Comparison of ENCODE assay signal across 11 mouse cellular contexts in the genomic region with DNA sequence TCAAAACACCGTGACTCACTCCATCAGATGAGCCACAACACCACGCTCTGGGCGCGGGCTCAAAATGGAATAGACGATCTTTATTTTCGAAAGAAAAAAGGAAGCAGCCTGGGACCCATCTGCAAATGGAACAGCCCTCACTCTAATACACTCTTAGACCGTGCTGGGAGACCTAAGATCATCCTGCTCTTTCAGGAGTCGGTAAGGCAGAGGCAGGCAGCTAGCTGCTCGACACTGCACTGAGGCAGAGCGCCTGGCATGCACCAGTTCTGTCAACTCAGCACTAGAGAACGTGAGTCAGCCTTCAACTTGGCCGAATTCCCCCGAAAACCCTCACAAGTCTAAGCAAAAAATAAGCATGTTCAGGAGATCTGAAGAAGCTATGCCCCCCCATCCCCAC.
DNase-seq lines count a peak whose midpoint lies in the region; ATAC-seq lines count a peak whose summit lies in the region.
"Had no signal": no experiment of that assay in that cellular context is flagged by ENCODE, and none has a peak within 500 bp of the region (broad histone marks: within the 10 kb centered on the region; RNA-seq: fewer than 3 reads in every experiment).

No protein-coding gene starts in this region.

- no peaks in the 10 kb centered on the region for H3K9me3 ChIP-seq in forebrain, embryonic 11.5 days (ENCODE audit: control insufficient read depth, low read length)
- H3K9me3 ChIP-seq: embryonic facial prominence, embryonic 13.5 days; lung, embryonic 15.5 days had no signal

- H3K27me3 ChIP-seq in forebrain, embryonic 11.5 days (ENCODE audit: control insufficient read depth, insufficient read depth, low read length): no peaks in the 10 kb centered on the region
- H3K27me3 ChIP-seq: embryonic facial prominence, embryonic 13.5 days; lung, embryonic 15.5 days had no signal

- peak; percentile 53 for DNase-seq in left cerebral cortex, adult 11 months (ENCODE audit: low spot score)
- DNase-seq in left cerebral cortex, postnatal 10 days (ENCODE audit: extremely low spot score in 1 of 2, low spot score in 2 of 2): no peak
- no peak for DNase-seq in forebrain, embryonic 11.5 days (ENCODE audit: low spot score)
- DNase-seq in left cerebral cortex, postnatal 25 days (ENCODE audit: low spot score in 2 of 2): peak; percentile 51 to 87
- DNase-seq in right cerebral cortex, postnatal 36 days (ENCODE audit: low spot score in 2 of 2): peak; percentile 43 to 56
- DNase-seq in cerebellum, adult 9-10 months: no peak
- no peak for DNase-seq in liver
- DNase-seq: heart, postnatal 10 days; thymus, postnatal 14 days had no signal

- no peak overlapping the region for H3K4me3 ChIP-seq in forebrain, embryonic 11.5 days (ENCODE audit: low read depth, low read length)
- H3K4me3 ChIP-seq: embryonic facial prominence, embryonic 13.5 days; lung, embryonic 15.5 days had no signal

- WGBS in forebrain, embryonic 11.5 days: 46% methylated on average over 13 of the region's 13 CpGs

- no peaks in the 10 kb centered on the region for H3K36me3 ChIP-seq in forebrain, embryonic 11.5 days (ENCODE audit: control insufficient read depth, insufficient read depth, low read length)
- H3K36me3 ChIP-seq: embryonic facial prominence, embryonic 13.5 days; lung, embryonic 15.5 days had no signal

- no peak for ATAC-seq in forebrain, embryonic 11.5 days (replicated peaks; ENCODE audit: low FRiP score)

- intact Hi-C loops in left cerebral cortex, postnatal 10 days (cut with DNase I): loop anchor here (5.0 kb wide), 1 partner anchor 99 kb away; no protein-coding TSS in a partner anchor
- intact Hi-C loops in left cerebral cortex, postnatal 25 days (cut with DNase I): loop anchor here (2.0 to 10.0 kb wide), 2 partner anchors 103 to 197 kb away; no protein-coding TSS in a partner anchor

- peaks cover 9% of the 10 kb centered on the region; the same call in 1 of the 2 replicates for H3K4me1 ChIP-seq in forebrain, embryonic 11.5 days (replicated peaks; ENCODE audit: control insufficient read depth, insufficient read depth, low read length)

- H3K4me2 ChIP-seq in forebrain, embryonic 11.5 days (ENCODE audit: low read depth, low read length, severe bottlenecking): no peak overlapping the region
- H3K4me2 ChIP-seq: embryonic facial prominence, embryonic 13.5 days; lung, embryonic 15.5 days had no signal

- no peak overlapping the region for H3K9ac ChIP-seq in forebrain, embryonic 11.5 days (ENCODE audit: low read length)
- H3K9ac ChIP-seq: embryonic facial prominence, embryonic 13.5 days; lung, embryonic 15.5 days had no signal

- H3K27ac ChIP-seq in forebrain, embryonic 11.5 days (ENCODE audit: low read depth, low read length): peak overlapping the region; percentile 20; the same call in 1 of the 2 replicates
- H3K27ac ChIP-seq: embryonic facial prominence, embryonic 13.5 days; lung, embryonic 15.5 days had no signal

Comparison
In these comparisons a context has a peak if more than half of its experiments do, and no peak if none do; other contexts are left out.
1. DNase-seq: peak in left cerebral cortex, adult 11 months (single experiment), left cerebral cortex, postnatal 25 days (2 of 2) and right cerebral cortex, postnatal 36 days (2 of 2); none in left cerebral cortex, postnatal 10 days (0 of 2), forebrain, embryonic 11.5 days (single experiment), cerebellum, adult 9-10 months (single experiment) and liver (single experiment).